Mouse (Mus musculus) layer of hippocampus, adult 11-12 months (tissue): ENCODE results near the gene Cd9.

Experiments used
- DNase-seq: peaks from one replicate; pipeline ENCODE4 v3.0.0; 2022; ENCODE audit warnings: low spot score

Cd9 gene

DNA sequence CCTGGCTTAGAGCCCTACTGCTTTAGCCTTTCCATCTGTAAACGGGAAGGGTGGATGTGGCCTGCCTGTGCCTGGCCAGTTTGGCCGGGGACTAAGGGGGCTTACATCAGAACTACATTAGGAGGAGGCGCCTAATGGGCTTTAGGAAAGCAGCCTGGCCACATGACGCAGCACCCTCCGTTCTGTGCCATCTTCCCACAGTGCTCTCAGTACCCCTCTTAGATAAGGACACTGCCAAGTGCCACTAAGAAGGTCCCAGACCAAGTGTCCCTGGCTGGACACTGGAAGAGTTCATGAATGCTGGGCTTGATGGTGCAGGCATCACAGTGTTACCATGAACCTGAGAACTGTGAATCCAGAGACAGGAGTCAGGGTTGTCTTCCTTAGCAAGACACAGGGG lies 20.7 kb downstream of the Cd9 start:
- no peak for DNase-seq

GRCm38 (mm10) chr6:125473321-125473721 lies 21.3 kb downstream of the Cd9 start:
- DNase-seq, result no peak

DNA sequence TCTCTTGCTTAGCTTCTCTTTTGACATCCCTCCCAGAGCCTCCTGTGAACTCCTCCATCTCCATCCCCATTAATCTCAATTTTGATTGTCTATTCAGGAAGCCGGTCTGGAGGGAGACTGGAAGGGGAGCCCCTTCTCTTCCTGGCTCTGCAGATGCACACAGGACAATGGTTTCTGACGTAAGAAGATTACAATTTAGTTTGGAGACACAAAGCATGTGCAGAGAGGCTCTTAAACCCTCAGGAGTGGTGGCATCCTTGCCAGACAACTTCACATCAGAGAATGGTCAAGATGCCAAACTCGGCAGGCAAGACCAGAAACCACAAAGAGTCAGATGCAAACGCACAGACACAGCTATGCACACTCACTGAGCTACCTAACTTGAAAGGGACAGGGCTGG lies 22.7 kb downstream of the Cd9 start:
- DNase-seq, result no peak

DNA sequence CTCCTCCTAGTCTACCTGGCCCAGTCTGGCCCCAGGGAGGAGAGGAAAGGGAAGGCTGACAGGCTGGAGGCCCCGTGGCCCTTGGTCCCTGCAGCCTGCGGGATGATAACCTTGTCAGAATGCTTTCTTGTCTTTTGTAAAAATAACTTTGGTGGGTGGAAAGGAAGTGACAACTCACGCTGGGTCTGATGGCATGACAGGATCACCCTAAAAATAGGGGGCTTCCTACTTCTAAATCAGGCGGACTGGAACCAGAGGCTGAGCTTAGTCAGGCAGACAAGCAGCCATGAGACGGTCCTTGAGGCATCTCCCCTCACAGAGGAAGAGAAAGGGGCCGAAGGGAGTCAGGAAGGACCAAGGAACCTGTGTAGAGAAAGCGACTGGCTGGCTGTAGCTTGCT lies 23.3 kb downstream of the Cd9 start:
- DNase-seq, result no peak

GRCm38 (mm10) chr6:125470616-125471015 lies 24.0 kb downstream of the Cd9 start:
- DNase-seq, result no peak

GRCm38 (mm10) chr6:125469222-125469621 lies 25.4 kb downstream of the Cd9 start:
- no peak for DNase-seq

DNA sequence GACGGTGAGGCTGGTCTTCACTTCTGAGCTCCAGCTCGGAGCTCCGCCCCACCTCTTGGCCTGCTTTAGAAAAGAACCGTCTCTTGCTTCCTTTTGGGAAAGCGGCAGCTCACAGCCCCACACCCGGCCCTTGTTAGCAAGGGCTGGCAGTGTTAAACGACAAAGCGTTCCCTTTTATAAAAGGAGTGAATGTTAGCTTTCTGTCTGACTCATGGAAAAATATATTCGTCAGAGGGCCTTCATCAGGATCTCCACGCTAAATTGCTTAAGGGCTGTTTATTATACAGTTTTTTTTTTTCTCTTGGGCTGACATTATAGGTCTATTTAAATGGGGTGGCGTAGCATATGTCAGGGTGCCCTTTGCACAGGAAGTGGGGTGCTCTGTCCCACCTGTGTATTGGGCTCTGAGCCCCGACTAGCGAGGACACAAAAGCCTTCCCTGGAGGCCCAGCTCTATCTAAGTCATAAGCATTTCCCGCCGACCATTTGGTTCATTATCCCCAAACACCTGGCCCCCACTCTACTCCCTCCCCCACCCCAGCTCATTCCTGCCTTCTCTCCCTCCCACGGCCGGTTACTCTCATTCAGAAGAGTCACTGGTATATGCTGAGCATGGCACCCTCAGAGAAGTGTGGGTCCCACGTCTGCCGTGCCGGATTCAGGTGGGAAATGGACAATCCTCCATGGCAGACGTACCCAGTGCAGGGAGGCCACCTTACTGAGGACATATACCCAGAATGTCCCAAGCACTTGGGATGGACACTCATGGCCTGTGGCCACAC lies 26.2 kb downstream of the Cd9 start:
- no peak for DNase-seq

- peak; percentile 85 for DNase-seq
These were observed 27.3 kb downstream of the Cd9 start for GRCm38 (mm10) chr6:125467301-125467715.

- DNase-seq, result no peak
These were observed 32.3 kb downstream of the Cd9 start for GRCm38 (mm10) chr6:125462312-125462711.

- no peak for DNase-seq
These were observed 32.8 kb downstream of the Cd9 start for GRCm38 (mm10) chr6:125461788-125462187.

DNA sequence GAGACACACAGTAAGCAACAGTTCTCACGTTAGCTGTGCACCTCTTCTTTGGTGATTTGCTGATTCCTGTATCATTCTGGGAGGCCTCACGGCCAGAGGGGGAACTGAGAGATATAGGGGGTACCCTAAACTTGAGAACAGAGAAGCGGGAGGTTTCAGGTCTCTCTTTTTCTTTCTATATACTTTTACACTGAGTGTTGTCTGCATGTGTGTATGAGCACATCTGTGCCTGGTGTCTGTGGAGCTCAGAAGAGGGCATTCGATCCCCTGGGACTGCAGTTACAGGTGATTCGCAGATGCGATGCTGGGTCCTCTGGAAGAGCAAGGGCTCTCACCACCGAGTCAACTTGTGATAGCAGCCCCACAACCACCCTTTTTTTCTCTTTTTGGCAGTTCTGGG lies 33.3 kb downstream of the Cd9 start:
- no peak for DNase-seq

DNA sequence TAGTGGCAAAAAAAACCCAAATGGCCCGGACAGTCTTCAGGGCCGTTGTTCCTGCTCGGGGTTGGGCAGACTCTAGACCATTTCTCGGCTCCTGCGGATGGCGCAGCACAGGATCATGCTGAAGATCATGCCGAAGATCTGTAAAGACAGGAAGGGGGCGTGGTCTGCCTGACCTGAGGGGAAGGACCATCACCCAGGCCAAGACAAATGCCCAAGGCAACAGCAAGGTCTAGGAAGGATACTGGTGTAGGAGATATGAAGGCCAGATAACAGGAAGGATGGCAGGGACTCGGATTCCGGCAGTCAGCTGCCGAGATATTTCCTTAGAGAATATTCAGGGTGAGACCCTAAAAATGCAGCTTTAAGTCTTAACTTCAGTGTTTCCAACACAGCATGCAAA lies 34.0 kb downstream of the Cd9 start:
- DNase-seq, result no peak

DNA sequence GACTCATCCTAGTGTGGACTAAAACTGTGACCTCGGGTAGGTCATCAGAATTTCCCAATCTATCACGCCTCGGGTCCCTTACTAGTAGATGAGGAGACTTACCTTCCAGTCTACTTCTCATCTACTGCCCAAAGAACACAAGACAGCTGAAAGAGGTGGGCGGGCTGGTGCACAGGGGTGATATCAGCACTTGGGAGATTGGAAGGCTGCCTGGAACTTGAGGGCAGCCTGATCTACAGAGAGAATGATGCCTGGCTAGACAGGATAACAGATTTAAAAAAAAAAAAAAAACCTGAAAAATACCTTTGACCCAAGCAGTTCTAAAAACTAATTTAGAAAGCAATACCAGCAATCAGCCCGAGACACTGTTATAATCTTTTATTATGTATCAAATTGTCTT lies 34.7 kb downstream of the Cd9 start:
- no peak for DNase-seq

DNA sequence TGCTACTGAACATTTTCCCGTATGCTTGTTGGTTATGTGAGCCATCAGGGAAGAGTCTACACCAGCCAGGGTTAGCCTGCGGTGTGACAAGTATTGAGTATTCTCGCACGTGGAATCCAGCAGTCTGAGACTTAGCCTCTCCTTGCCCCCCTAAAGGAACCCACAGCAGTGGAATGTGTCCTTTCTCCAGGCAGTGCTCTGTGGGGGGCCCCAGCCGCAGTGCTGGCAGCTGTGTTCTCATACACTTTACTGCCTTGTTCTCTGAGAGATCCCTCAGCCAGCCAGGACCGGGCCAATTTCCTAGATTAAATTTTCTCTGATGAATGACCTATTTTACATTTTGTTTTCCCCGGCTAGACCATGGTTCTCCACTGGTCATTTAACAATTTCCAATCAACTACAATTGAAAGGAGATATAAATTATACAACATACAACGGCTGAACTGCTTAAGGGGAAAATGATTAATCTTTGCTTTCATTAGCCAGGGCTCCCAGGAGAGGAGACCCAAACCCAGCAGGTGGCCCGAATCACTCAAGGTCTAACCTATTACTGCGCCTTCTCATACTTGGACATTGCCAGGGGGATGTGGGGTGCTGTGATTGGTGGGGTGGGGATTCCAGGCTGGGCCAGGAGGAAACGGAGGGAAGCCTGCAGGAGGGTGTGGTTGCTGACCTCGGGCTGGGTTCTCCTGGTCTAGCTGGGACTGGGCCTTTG lies 38.6 kb downstream of the Cd9 start:
- no peak for DNase-seq

DNA sequence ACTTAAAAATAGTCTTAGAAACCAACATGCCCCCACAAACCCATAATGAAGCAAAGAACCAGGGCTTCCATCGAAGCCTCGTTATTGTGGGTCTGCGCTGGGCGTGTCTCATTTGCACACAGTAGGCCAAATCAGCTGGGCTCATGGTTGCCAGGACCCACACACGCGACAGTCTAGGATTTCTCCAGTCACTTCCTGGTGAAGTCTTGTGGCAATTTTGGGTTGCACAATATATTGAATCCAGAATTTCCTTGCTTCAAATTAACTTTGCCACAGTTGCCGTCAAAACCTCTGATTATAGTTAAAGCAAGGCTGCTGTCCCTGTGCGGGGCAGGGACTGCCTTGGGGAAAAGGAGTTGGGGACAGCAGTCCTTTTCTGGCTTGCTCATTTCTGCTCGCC lies 39.9 kb downstream of the Cd9 start:
- DNase-seq, result no peak

GRCm38 (mm10) chr6:125454299-125454698 lies 40.3 kb downstream of the Cd9 start:
- no peak for DNase-seq

GRCm38 (mm10) chr6:125447660-125448059 lies 46.9 kb downstream of the Cd9 start:
- DNase-seq, result no peak

GRCm38 (mm10) chr6:125447205-125447604 lies 47.4 kb downstream of the Cd9 start:
- no peak for DNase-seq

- DNase-seq, result peak; percentile 62
These were observed 49.2 kb downstream of the Cd9 start for GRCm38 (mm10) chr6:125445381-125445780.

GRCm38 (mm10) chr6:125442591-125442990 lies 52.0 kb downstream of the Cd9 start:
- DNase-seq, result no peak

- DNase-seq, result no peak
These were observed 57.8 kb downstream of the Cd9 start for GRCm38 (mm10) chr6:125436753-125437152.

DNA sequence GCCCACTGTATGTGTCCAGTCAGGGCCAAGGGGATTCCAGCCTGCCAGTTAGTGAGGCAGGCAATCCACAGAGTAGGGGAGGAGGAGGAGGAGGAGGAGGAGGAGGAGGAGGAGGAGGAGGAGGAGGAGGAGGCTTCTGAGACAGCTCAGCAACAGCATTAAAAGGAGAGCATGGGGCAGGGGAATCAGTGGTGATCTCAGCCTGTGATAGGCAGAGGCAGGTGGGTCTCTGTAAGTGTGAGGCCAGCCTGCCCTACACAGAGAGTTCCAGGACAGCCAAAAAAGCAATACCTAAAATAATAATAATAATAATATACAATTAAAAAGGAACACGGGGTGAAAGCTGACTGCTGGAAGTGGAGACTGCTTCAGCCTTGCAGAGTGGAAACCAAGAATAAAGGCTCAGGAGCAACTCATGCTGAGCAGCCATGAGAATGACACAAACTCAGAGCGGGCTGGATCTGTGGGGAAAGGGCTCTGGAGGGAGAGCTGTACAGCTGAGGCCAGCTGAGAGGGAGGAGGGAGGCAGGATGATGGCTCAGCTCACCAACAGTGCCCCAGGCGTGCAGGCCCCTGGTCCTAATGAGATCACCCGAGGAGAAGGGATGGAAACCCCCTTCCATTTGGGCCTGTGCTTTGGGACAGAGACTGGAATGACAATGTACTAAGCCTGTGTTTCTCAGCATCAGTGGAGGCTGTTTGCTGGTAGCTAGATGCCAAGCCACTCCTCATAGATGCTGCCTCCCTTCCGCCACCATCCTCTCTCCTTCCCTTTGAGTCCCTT lies 59.7 kb downstream of the Cd9 start:
- no peak for DNase-seq
